Mouse (Mus musculus) intestine, embryonic 16.5 days (tissue): ENCODE measurements around the gene Gtpbp4. TPM values are rescaled to one million over a fixed set of nuclear protein-coding genes. Genes with fewer than 3 reads are reported as not detected.
"Not testable (repeated sequence)": the region's sequence is repeated elsewhere in the genome, so short reads cannot be mapped to it uniquely, and the experiment has no call there.

ENCODE experiments used
- ATAC-seq: fragments of 200-750 bp; cut with Nextera tagmentation; 2 replicates; pipeline ENCODE4 v1.8.0; 2017; ENCODE audit warnings: moderate TSS enrichment, moderate library complexity
- H3K27ac ChIP-seq: fragments of 300-500 bp; sonication (generic); 2 replicates; pipeline ENCODE4 v1.5.1; 2014; ENCODE audit warnings: mild to moderate bottlenecking, low read length
- H3K27me3 ChIP-seq: fragments of 300-500 bp; sonication (generic); replicated peaks from 2 replicates; pipeline ENCODE4 v1.6.1; 2014; ENCODE audit warnings: low read length, control low read depth, mixed read lengths; ENCODE audit not compliant: control insufficient read depth, insufficient read depth
- H3K36me3 ChIP-seq: fragments of 300-500 bp; sonication (generic); 2 replicates; pipeline ENCODE4 v1.6.1; 2014; ENCODE audit warnings: low read length, control low read depth; ENCODE audit not compliant: control insufficient read depth, insufficient read depth
- H3K4me1 ChIP-seq: fragments of 300-500 bp; sonication (generic); 2 replicates; pipeline ENCODE4 v1.6.1; 2014; ENCODE audit warnings: low read length, control low read depth, mixed read lengths; ENCODE audit not compliant: control insufficient read depth, insufficient read depth
- H3K4me2 ChIP-seq: fragments of 300-500 bp; sonication (generic); 2 replicates; pipeline ENCODE4 v1.6.1; 2014; ENCODE audit warnings: low read depth, low read length, control low read depth
- H3K4me3 ChIP-seq: fragments of 300-500 bp; sonication (generic); 2 replicates; pipeline ENCODE4 v1.5.1; 2014; ENCODE audit warnings: mild to moderate bottlenecking, low read length
- H3K9ac ChIP-seq: fragments of 300-500 bp; sonication (generic); 2 replicates; pipeline ENCODE4 v1.6.1; 2014; ENCODE audit warnings: low read depth, low read length
- H3K9me3 ChIP-seq: fragments of 300-500 bp; sonication (generic); 2 replicates; pipeline ENCODE4 v1.6.1; 2016; ENCODE audit warnings: low read length, control low read depth; ENCODE audit not compliant: control insufficient read depth
- WGBS: fragments of 180-500 bp; shearing (Covaris S2); extraction: QIAGEN DNeasy Blood & Tissue Kit; methylation state at CpG from one replicate; pipeline ENCODE4 v1.1.7; 2014; 5-methylcytosine and 5-hydroxymethylcytosine counted together
- polyA plus RNA-seq: library from polyadenylated mRNA; unstranded; fragments of >200 nt; fragmentation: Nextera tagmentation; extraction: Ambion mirVana; gene quantifications from 2 replicates; pipeline ENCODE4 v1.2.1, GENCODE M21; 2015

Gtpbp4 gene
- polyA plus RNA-seq, 1 experiment from 2014 or later, result 72.4 TPM

GRCm38 (mm10) chr13:8959058-8959457, 36.8 kb downstream of the Gtpbp4 start:
- not testable (repeated sequence) for H3K4me3 ChIP-seq, H3K27me3 ChIP-seq, H3K27ac ChIP-seq, ATAC-seq, H3K9me3 ChIP-seq, H3K4me2 ChIP-seq, H3K4me1 ChIP-seq, H3K9ac ChIP-seq, H3K36me3 ChIP-seq
- no CpG with 5 or more reads among the region's 5 CpGs for WGBS

GRCm38 (mm10) chr13:8956873-8957272, 39.0 kb downstream of the Gtpbp4 start:
- not testable (repeated sequence) for H3K4me1 ChIP-seq, H3K36me3 ChIP-seq, H3K4me2 ChIP-seq, H3K4me3 ChIP-seq, H3K9ac ChIP-seq, H3K27ac ChIP-seq, H3K9me3 ChIP-seq, H3K27me3 ChIP-seq
- no CpG with 5 or more reads among the region's 5 CpGs for WGBS
- 0 out of 2 replicates have a peak, but pooled peaks have one; percentile 38 for ATAC-seq

- H3K4me1 ChIP-seq, H3K4me3 ChIP-seq, H3K36me3 ChIP-seq, H3K27ac ChIP-seq, H3K9ac ChIP-seq, H3K9me3 ChIP-seq, ATAC-seq, H3K27me3 ChIP-seq, H3K4me2 ChIP-seq: not testable (repeated sequence)
- WGBS, result 90% methylated on average over 2 of the region's 2 CpGs
Measured at GRCm38 (mm10) chr13:8955127-8955526, 40.8 kb downstream of the Gtpbp4 start.

- ATAC-seq, H3K4me3 ChIP-seq, H3K36me3 ChIP-seq, H3K4me2 ChIP-seq, H3K9me3 ChIP-seq, H3K27me3 ChIP-seq, H3K9ac ChIP-seq, H3K4me1 ChIP-seq, H3K27ac ChIP-seq: not testable (repeated sequence)
Measured at GRCm38 (mm10) chr13:8952563-8952962, 43.3 kb downstream of the Gtpbp4 start, which contains the start of gene Idi2. TSS of gene Idi2 (plus strand) at chr13:8952863.

GRCm38 (mm10) chr13:8948131-8948530, 47.8 kb downstream of the Gtpbp4 start, which contains the start of gene Gm9745:
TSS of gene Gm9745 (minus strand) at chr13:8948231.
- not testable (repeated sequence) for H3K27me3 ChIP-seq, H3K4me3 ChIP-seq, H3K9ac ChIP-seq, H3K27ac ChIP-seq, ATAC-seq, H3K4me1 ChIP-seq, H3K36me3 ChIP-seq, H3K4me2 ChIP-seq, H3K9me3 ChIP-seq

GRCm38 (mm10) chr13:8943828-8944227, 52.1 kb downstream of the Gtpbp4 start:
- H3K36me3 ChIP-seq, H3K4me2 ChIP-seq, H3K27ac ChIP-seq, H3K4me3 ChIP-seq, H3K4me1 ChIP-seq, ATAC-seq, H3K9ac ChIP-seq, H3K9me3 ChIP-seq, H3K27me3 ChIP-seq: not testable (repeated sequence)
- WGBS, result no CpG with 5 or more reads among the region's 5 CpGs

- not testable (repeated sequence) for H3K27ac ChIP-seq, H3K9me3 ChIP-seq, H3K4me2 ChIP-seq, H3K9ac ChIP-seq, H3K36me3 ChIP-seq, H3K4me3 ChIP-seq, H3K4me1 ChIP-seq, ATAC-seq, H3K27me3 ChIP-seq
- 100% methylated on average over 1 of the region's 5 CpGs for WGBS
Measured at GRCm38 (mm10) chr13:8941701-8942100, 54.2 kb downstream of the Gtpbp4 start.

GRCm38 (mm10) chr13:8941110-8941509, 54.8 kb downstream of the Gtpbp4 start:
- H3K9ac ChIP-seq, H3K4me3 ChIP-seq, H3K4me2 ChIP-seq, H3K27ac ChIP-seq, H3K4me1 ChIP-seq, ATAC-seq, H3K9me3 ChIP-seq, H3K36me3 ChIP-seq, H3K27me3 ChIP-seq: not testable (repeated sequence)
- WGBS, result 87% methylated on average over 4 of the region's 4 CpGs

- H3K27ac ChIP-seq, H3K27me3 ChIP-seq, H3K9me3 ChIP-seq, H3K9ac ChIP-seq, H3K4me2 ChIP-seq, ATAC-seq, H3K4me1 ChIP-seq, H3K4me3 ChIP-seq, H3K36me3 ChIP-seq: not testable (repeated sequence)
- 72% methylated on average over 6 of the region's 6 CpGs for WGBS
Measured at GRCm38 (mm10) chr13:8937611-8938140, 58.2 kb downstream of the Gtpbp4 start.

- Histone ChIP-seq H3K9ac (no peak overlapping the region), H3K4me2 (no peak overlapping the region), H3K27me3 (no peaks in the 10 kb centered on the region), H3K9me3 (no peaks in the 10 kb centered on the region), H3K4me3 (no peak overlapping the region), H3K36me3 (no peaks in the 10 kb centered on the region), H3K27ac (no peak overlapping the region), H3K4me1 (no peaks in the 10 kb centered on the region)
- WGBS, result 48% methylated on average over 2 of the region's 2 CpGs
- no peak for ATAC-seq
Measured at GRCm38 (mm10) chr13:8933499-8933898, 62.4 kb downstream of the Gtpbp4 start.
